Mouse (Mus musculus) skeletal muscle tissue, adult 2 months (tissue): ENCODE measurements at regions not wholly inside any gene's neighbourhood (a gene's known extent, or its start where the extent isn't known, plus 50 kb on each side); places are given as distances from the start of the nearest gene placed in this dataset.

Source experiments
- DNase-seq: peaks from one replicate; pipeline ENCODE4 v3.0.0-alpha.2; 2012; ENCODE audit warnings: low read depth, low spot score

- peak; percentile 38 for DNase-seq
These were observed 135.3 kb downstream of the Tmx1 start for GRCm38 (mm10) chr12:70588234-70588633.

- peak; percentile 87 for DNase-seq
These were observed 136.4 kb downstream of the Tmx1 start for GRCm38 (mm10) chr12:70589315-70589742.

GRCm38 (mm10) chr12:70590456-70591050 lies 137.7 kb downstream of the Tmx1 start:
- DNase-seq: peak; percentile 83

GRCm38 (mm10) chr12:70592821-70593220 lies 139.9 kb downstream of the Tmx1 start:
- peak; percentile 83 for DNase-seq

GRCm38 (mm10) chr12:70598211-70598701 lies 145.4 kb downstream of the Tmx1 start:
- DNase-seq: peak; percentile 97

GRCm38 (mm10) chr12:70599731-70600130 lies 146.8 kb downstream of the Tmx1 start:
- DNase-seq: no peak

- DNase-seq: no peak
These were observed 151.0 kb downstream of the Tmx1 start for GRCm38 (mm10) chr12:70603869-70604268.

GRCm38 (mm10) chr12:70608672-70609071 lies 155.8 kb downstream of the Tmx1 start:
- no peak for DNase-seq

- DNase-seq: no peak
These were observed 156.4 kb downstream of the Tmx1 start for GRCm38 (mm10) chr12:70609116-70609871.

GRCm38 (mm10) chr12:70611891-70612290 lies 159.0 kb downstream of the Tmx1 start:
- DNase-seq: no peak

GRCm38 (mm10) chr12:70613244-70613643 lies 160.3 kb downstream of the Tmx1 start:
- DNase-seq: no peak

GRCm38 (mm10) chr12:70614101-70614500 lies 161.2 kb downstream of the Tmx1 start:
- DNase-seq: no peak

GRCm38 (mm10) chr12:70614686-70615085 lies 161.8 kb downstream of the Tmx1 start:
- no peak for DNase-seq

- DNase-seq: no peak
These were observed 162.2 kb downstream of the Tmx1 start for GRCm38 (mm10) chr12:70615123-70615522.

GRCm38 (mm10) chr12:70616049-70616448 lies 163.2 kb downstream of the Tmx1 start:
- peak; percentile 56 for DNase-seq

GRCm38 (mm10) chr12:70616487-70616886 lies 163.6 kb downstream of the Tmx1 start:
- DNase-seq: no peak

GRCm38 (mm10) chr12:70617024-70617423 lies 164.1 kb downstream of the Tmx1 start:
- DNase-seq: no peak

GRCm38 (mm10) chr12:70617979-70618378 lies 165.1 kb downstream of the Tmx1 start:
- no peak for DNase-seq

- no peak for DNase-seq
These were observed 166.5 kb downstream of the Tmx1 start for GRCm38 (mm10) chr12:70619436-70619835.

- no peak for DNase-seq
These were observed 169.1 kb downstream of the Tmx1 start for GRCm38 (mm10) chr12:70622019-70622418.

- no peak for DNase-seq
These were observed 171.5 kb downstream of the Tmx1 start for GRCm38 (mm10) chr12:70624298-70624980.

GRCm38 (mm10) chr12:70627638-70628037 lies 174.7 kb downstream of the Tmx1 start:
- no peak for DNase-seq
